Mouse (Mus musculus): ENCODE results near the gene Nav2.

- TF ChIP-seq EP300 (optimal IDR thresholded peaks at IDR 0.05) (no peak), CTCF (IDR thresholded peaks at IDR 0.05; ENCODE audit: low read depth) (no peak)
These were observed 674.0 kb downstream of the Nav2 start for GRCm38 (mm10) chr7:49582551-49582950.
